Mouse (Mus musculus) stomach, postnatal 0 days (tissue): ENCODE measurements around the gene Gabbr1. TPM values are rescaled to one million over a fixed set of nuclear protein-coding genes. Genes with fewer than 3 reads are reported as not detected.

ENCODE experiments used
- ATAC-seq: fragments of 200-750 bp; cut with Nextera tagmentation; 2 replicates; pipeline ENCODE4 v1.8.0; 2017; ENCODE audit not compliant: low FRiP score, low TSS enrichment
- DNase-seq: peaks from one replicate; pipeline ENCODE4 v3.0.0-alpha.2; 2016; ENCODE audit warnings: low spot score
- H3K27ac ChIP-seq: fragments of 300-500 bp; sonication (generic); replicated peaks from 2 replicates; pipeline ENCODE4 v1.5.1; 2014; ENCODE audit warnings: mild to moderate bottlenecking, control low read depth
- H3K27me3 ChIP-seq: fragments of 300-500 bp; sonication (generic); 2 replicates; pipeline ENCODE4 v1.6.1; 2014; ENCODE audit warnings: low read length; ENCODE audit not compliant: control insufficient read depth, insufficient read depth
- H3K36me3 ChIP-seq: fragments of 300-500 bp; sonication (generic); 2 replicates; pipeline ENCODE4 v1.6.1; 2014; ENCODE audit warnings: low read length, mixed read lengths; ENCODE audit not compliant: control insufficient read depth, insufficient read depth
- H3K4me1 ChIP-seq: fragments of 300-500 bp; sonication (generic); replicated peaks from 2 replicates; pipeline ENCODE4 v1.6.1; 2014; ENCODE audit warnings: antibody characterized with exemption; ENCODE audit not compliant: control insufficient read depth, insufficient read depth
- H3K4me2 ChIP-seq: fragments of 300-500 bp; sonication (generic); replicated peaks from 2 replicates; pipeline ENCODE4 v1.6.1; 2014; ENCODE audit warnings: low read depth, mild to moderate bottlenecking, control low read depth, moderate library complexity
- H3K4me3 ChIP-seq: fragments of 300-500 bp; sonication (generic); 2 replicates; pipeline ENCODE4 v1.5.1; 2014; ENCODE audit warnings: low read depth, low read length, control low read depth
- H3K9ac ChIP-seq: fragments of 300-500 bp; sonication (generic); 2 replicates; pipeline ENCODE4 v1.6.1; 2014; ENCODE audit warnings: mild to moderate bottlenecking, low read length, control low read depth, mixed read lengths
- H3K9me3 ChIP-seq: fragments of 300-500 bp; sonication (generic); 2 replicates; pipeline ENCODE4 v1.6.1; 2016; ENCODE audit warnings: low read length; ENCODE audit not compliant: control insufficient read depth
- CTCF ChIP-seq: IDR thresholded peaks from 2 replicates; pipeline ENCODE4 v1.5.1; 2016; ENCODE audit warnings: antibody characterized with exemption, low read depth, mild to moderate bottlenecking, moderate library complexity
- EP300 ChIP-seq: optimal IDR thresholded peaks from 2 replicates; pipeline ENCODE3; 2016; ENCODE audit warnings: antibody characterized with exemption
- WGBS: fragments of 180-500 bp; shearing (Covaris S2); extraction: QIAGEN DNeasy Blood & Tissue Kit; methylation state at CpG from one replicate; pipeline ENCODE4 v1.1.7; 2014; 5-methylcytosine and 5-hydroxymethylcytosine counted together
- polyA plus RNA-seq: library from polyadenylated mRNA; unstranded; fragments of >200 nt; fragmentation: Nextera tagmentation; extraction: Ambion mirVana; gene quantifications from 2 replicates; pipeline ENCODE4 v1.2.1, GENCODE M21; 2015

Gene Gabbr1
- polyA plus RNA-seq, 1 experiment from 2014 or later, result 3.8 TPM

DNA sequence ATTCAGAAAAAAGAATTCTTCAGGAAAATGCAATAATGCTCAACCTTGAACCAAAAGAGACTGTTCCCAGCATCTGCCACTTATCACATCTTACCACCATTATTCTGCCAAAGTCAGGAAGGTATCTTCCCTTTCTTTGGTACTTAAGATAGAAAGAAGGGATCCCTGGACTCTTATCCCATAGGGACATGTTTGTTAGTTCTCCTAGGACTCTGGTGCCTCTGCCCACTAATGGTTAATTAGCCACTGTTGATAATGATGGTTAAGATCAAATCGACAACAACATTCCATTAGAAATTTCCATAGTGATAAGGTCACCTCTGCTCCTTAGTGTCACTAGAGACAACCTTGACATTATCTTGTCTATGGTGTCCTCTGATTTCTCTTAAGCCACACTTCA is 52.4 kb downstream of the Gabbr1 start, which contains the start of gene Olfr91:
Gene Olfr91 (minus strand): TSS at position 101 of the 400 bp plus-strand sequence.
- WGBS, result 83% methylated on average over 1 of the region's 1 CpGs

DNA sequence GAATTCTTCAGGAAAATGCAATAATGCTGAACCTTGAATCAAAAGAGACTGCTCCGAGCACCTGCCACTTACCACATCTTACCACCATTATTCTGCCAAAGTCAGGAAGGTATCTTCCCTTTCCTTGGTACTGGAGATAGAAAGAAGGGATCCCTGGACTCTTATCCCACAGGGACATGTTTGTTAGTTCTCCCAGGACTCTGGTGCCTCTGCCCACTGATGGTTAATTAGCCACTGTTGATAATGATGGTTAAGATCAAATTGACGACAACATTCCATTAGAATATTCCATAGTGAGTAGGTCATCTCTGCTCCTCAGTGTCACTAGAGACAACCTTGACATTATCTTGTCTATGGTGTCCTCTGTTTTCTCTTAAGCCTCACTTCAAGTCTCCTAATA is 74.2 kb downstream of the Gabbr1 start, which contains the start of gene Olfr92:
Gene Olfr92 (minus strand): TSS at position 101 of the 400 bp plus-strand sequence.
- H3K4me3 ChIP-seq, result no peak within 1 kb of the TSS
- ATAC-seq (no peak), DNase-seq (no peak)
- TF ChIP-seq CTCF (no peak), EP300 (no peak)
- H3K36me3 ChIP-seq, result no peaks in the 10 kb centered on the region
- H3K27me3 ChIP-seq, result no peaks in the 10 kb centered on the region
- WGBS, result 88% methylated on average over 2 of the region's 2 CpGs
- no peak within 1 kb of the TSS for H3K9ac ChIP-seq
- H3K4me2 ChIP-seq, result no peak within 1 kb of the TSS
- H3K27ac ChIP-seq, result no peak within 1 kb of the TSS
- no peaks in the 10 kb centered on the region for H3K4me1 ChIP-seq
- no peaks in the 10 kb centered on the region for H3K9me3 ChIP-seq

More for the DNA sequence above, 52.4 kb downstream of the Gabbr1 start, which contains the start of gene Olfr91:
- H3K36me3 ChIP-seq, result no peaks in the 10 kb centered on the region
- no peaks in the 10 kb centered on the region for H3K27me3 ChIP-seq
- H3K4me1 ChIP-seq, result no peaks in the 10 kb centered on the region
- DNase-seq (no peak), ATAC-seq (no peak)
- H3K27ac ChIP-seq, result no peak within 1 kb of the TSS
- TF ChIP-seq CTCF (no peak), EP300 (no peak)
- no peak within 1 kb of the TSS for H3K4me2 ChIP-seq
- H3K9me3 ChIP-seq, result no peaks in the 10 kb centered on the region
- H3K4me3 ChIP-seq, result no peak within 1 kb of the TSS
- no peak within 1 kb of the TSS for H3K9ac ChIP-seq

Other genes starting within 250 kb of the Gabbr1 start
- not detected in 2 replicates for gene H2-M10.6, start 233.8 kb upstream of the Gabbr1 start, polyA plus RNA-seq
- 22.9 and 24.0 TPM in 2 replicates for gene Trim26, start 208.8 kb upstream of the Gabbr1 start, polyA plus RNA-seq
- 2.0 and 2.1 TPM in 2 replicates for gene Trim15, start 178.8 kb upstream of the Gabbr1 start, polyA plus RNA-seq
- gene Trim10, start 176.4 kb upstream of the Gabbr1 start, polyA plus RNA-seq, result 0.28 and 0.32 TPM in 2 replicates
- gene Trim40, start 155.8 kb upstream of the Gabbr1 start, polyA plus RNA-seq, result 0.80 and 1.0 TPM in 2 replicates
- 1.4 and 1.8 TPM in 2 replicates for gene Trim31, start 147.8 kb upstream of the Gabbr1 start, polyA plus RNA-seq
- gene Rnf39, start 103.0 kb upstream of the Gabbr1 start, polyA plus RNA-seq, result 48.9 and 53.1 TPM in 2 replicates
- gene Ppp1r11, start 94.2 kb upstream of the Gabbr1 start, polyA plus RNA-seq, result 77.9 and 79.7 TPM in 2 replicates
- 49.4 and 58.6 TPM in 2 replicates for gene Znrd1, start 87.4 kb upstream of the Gabbr1 start, polyA plus RNA-seq
- gene Znrd1as, start 87.4 kb upstream of the Gabbr1 start, polyA plus RNA-seq, result 4.5 and 5.2 TPM in 2 replicates
- not detected in 2 replicates for gene 2410137M14Rik, start 64.7 kb upstream of the Gabbr1 start, polyA plus RNA-seq
- 0.05 and 0.08 TPM in 2 replicates for gene H2-M5, start 56.4 kb upstream of the Gabbr1 start, polyA plus RNA-seq
- gene Zfp57, start 44.8 kb upstream of the Gabbr1 start, polyA plus RNA-seq, result 9.9 and 10.0 TPM in 2 replicates
- 0.08 TPM in 1 of 2 replicates, not detected in the other for gene Mog, start 22.6 kb upstream of the Gabbr1 start, polyA plus RNA-seq
- gene Olfr90, start 42.5 kb downstream of the Gabbr1 start, polyA plus RNA-seq, result not detected in 2 replicates
- gene Olfr91, start 52.3 kb downstream of the Gabbr1 start, polyA plus RNA-seq, result not detected in 2 replicates
- not detected in 2 replicates for gene Olfr92, start 74.1 kb downstream of the Gabbr1 start, polyA plus RNA-seq
- not detected in 2 replicates for gene Olfr93, start 115.5 kb downstream of the Gabbr1 start, polyA plus RNA-seq
- gene Ubd, start 147.9 kb downstream of the Gabbr1 start, polyA plus RNA-seq, result 0.15 and 0.27 TPM in 2 replicates
- gene Olfr94, start 155.0 kb downstream of the Gabbr1 start, polyA plus RNA-seq, result 0.16 and 0.19 TPM in 2 replicates
- not detected in 2 replicates for gene Olfr95, start 167.2 kb downstream of the Gabbr1 start, polyA plus RNA-seq
- gene Olfr96, start 174.2 kb downstream of the Gabbr1 start, polyA plus RNA-seq, result not detected in 2 replicates
- not detected in 2 replicates for gene Olfr97, start 191.4 kb downstream of the Gabbr1 start, polyA plus RNA-seq
- not detected in 2 replicates for gene Olfr98, start 217.8 kb downstream of the Gabbr1 start, polyA plus RNA-seq
- 4.2 and 4.3 TPM in 2 replicates for gene H2-M3, start 224.3 kb downstream of the Gabbr1 start, polyA plus RNA-seq
- gene Olfr99, start 237.5 kb downstream of the Gabbr1 start, polyA plus RNA-seq, result not detected in 2 replicates